Mouse (Mus musculus): Measurements from ENCODE around the gene Tstd2.

The Tstd2 gene

DNA sequence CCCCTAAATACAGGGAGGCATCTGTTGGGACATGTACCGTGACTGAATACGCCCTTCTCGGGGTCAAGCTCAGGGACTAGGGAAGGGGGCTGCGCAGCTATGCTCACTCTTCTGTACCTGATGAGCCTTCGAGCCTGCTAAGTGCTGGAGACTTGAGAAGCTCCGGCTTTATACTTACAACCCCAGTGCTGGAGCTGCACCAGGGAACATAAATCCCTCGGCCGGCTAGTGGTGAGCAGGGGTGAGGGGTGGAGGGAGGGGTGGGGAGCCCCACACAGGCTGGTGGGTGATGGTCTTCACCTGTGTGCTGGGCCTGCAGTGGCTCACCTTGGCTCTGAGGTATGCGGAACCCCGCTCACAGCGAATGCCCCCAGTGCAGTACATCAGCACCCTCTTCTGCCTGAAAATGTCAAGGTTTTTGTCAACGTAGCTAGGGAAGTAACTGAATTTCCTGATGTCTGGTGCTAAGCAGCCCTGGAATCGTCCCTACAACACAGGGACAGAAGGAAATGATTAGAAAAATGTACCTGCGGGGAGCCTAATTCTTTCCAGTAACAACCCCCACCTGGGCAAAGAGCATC lies 18.9 kb downstream of the Tstd2 start:
- DNase-seq (ENCODE audit: low read depth, low spot score) = no peak

DNA sequence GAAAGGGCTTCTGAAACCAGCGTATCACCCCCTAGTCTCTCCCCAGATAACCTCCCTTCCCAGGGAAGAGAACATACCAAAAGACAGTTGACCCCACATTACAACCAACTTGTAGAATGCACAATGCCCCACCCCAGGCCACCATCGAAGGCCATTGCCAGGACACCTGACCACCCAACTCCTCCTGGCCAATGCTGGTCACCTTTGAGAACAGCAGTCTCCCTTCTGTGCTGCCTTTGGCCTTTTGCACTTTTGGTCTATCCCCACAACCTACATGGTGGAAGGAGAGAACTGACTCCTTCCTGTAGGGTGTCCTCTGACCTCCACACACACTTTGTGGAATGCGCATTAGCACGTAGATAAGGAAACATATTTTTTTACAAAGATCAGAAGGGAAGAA lies 21.0 kb downstream of the Tstd2 start:
- no peak for DNase-seq (ENCODE audit: low read depth, low spot score)

DNA sequence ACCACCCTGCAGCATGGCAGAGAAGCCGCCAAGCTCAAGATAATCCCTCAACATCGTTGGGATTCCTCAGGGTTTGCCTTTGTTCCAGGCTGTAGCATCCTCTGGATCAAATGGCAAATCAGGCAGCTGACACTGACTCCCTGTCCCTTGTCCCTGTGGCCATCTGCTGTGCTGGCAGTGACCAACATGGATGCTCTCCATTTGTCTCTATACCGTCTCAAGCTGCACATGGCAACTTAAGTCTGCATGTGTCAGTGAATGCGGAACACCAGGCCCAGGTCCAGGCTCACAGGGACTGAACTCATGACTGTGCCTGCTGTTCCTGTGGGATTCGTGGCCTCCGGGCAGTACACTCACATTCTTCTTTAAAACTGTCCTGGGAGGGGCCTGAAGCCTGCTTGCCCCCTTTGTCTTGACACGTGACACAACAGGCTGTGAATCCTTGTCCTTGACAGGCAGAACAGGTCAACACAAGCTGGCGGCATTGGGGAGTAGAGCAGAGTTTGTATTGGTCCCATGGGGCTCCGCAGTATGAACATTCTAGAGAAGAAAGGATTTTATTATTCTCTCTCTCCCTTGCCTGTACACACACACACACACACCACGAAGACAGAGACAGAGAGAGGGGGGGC lies 21.8 kb downstream of the Tstd2 start:
- DNase-seq (ENCODE audit: low read depth, low spot score) = peak; percentile 34

DNA sequence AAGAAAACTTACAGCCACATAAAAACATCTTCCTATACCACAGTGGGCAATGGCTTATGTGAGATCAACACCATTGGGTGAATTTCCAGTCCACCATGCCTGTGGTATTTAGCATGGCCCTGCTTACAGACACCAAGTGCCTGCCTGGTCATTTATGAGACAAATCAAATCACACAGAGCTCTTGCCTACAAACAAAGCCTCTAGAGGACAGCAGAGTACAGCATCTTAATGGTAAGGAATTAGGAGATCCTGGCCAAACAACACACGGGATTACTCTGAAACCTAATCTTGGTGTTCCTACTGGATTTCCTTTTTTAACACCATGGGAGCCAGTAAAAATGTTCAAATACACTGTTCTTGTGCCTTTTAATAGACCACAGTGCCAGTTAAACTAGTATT lies 23.2 kb downstream of the Tstd2 start:
- DNase-seq (ENCODE audit: low read depth, low spot score) = no peak

DNA sequence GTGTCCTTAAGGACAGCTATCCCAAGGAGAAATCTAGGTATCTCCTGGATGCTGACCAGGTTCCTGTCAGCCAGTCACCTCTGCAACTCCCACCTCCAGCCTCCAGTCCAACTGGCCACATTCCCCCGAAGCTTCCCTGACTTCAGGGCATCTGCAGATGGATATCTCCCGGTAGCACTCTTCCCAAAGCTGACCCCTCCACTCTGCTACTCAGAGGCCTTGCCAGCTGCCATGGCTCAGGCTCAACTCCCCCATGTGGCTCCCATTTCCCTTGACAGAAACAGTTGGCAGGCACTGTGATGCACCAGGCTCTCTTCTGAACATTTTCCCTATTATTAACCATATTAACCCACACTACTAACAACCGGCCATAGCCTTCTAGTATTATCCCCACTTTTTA lies 27.1 kb downstream of the Tstd2 start:
- no peak for DNase-seq (ENCODE audit: low read depth, low spot score)

DNA sequence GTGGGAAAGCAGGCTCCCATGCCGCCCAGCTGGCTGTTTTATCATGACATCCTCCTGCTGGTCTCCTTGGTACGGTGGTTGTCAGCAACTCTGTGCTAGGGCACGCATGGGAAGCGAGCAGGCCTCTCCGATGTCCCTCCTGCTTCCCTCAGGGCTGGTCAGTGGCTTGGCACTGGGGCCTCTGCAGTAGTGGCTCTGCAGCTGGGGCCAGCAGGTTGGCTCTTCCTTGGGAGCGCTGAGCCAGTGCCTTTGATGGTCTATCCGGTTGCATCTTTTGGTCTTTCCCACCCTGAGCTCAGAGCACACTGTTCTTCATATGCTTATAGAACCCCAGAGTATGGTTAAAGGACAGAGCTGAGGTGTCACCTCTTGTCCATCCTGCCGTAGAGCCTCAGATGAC lies 28.4 kb downstream of the Tstd2 start:
- no peak for DNase-seq (ENCODE audit: low read depth, low spot score)

DNA sequence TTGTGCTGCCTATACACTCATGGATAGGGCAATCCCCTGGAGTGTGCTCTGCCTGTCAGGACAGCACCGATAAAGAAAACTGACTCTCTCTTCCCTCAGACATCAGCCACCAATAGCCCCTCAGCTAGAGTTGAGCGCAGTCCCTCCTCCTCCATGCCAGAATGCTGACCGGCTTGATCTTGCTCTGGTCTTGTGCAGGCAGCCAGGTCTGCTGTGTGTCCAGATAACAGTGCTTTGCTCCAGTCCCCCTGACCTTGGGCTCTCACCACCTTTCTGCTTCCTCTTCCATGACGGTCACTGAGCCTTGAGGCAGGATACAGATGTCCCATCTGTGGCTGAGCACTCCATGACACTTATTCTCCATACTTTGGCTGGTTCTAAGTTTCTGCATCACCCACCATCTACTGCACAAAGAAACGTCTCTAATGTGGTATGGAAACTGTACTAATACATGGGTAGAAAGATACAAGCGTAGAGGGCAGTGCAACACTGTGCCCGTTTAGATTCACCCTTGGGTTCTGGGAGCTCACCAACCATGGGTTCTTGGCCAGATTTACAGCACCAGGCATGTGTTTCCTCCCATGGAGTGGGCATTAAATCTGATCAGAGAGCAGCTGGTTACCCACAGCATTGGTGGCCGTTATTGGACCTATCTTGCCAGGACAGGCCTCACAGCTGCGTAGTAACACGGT lies 36.3 kb downstream of the Tstd2 start:
- no peak for DNase-seq (ENCODE audit: low read depth, low spot score)

DNA sequence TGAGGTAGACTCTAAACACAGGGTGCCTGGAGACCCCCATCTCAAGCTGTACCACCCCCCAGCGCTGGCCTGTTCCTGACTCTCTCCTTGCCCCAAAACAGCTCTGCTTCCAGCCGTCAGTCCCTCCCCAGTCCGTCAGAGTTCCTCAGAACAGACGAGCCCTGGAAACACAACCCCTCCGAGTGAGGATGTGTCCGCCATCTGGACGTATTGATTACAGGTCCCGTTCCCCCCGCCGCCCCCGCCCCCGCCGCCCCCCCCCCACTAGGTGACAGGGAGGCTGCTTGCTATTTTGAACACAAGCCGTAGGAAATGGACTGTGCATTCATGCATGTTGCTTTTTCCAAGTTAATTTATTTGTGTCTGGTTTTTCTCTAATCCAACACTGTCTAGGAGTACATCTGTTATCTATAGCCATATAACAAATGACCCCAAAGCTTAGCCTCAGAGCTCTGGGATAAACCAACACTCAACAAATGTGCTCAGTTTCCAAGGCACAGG lies 37.2 kb downstream of the Tstd2 start:
- DNase-seq (ENCODE audit: low read depth, low spot score) = no peak

DNA sequence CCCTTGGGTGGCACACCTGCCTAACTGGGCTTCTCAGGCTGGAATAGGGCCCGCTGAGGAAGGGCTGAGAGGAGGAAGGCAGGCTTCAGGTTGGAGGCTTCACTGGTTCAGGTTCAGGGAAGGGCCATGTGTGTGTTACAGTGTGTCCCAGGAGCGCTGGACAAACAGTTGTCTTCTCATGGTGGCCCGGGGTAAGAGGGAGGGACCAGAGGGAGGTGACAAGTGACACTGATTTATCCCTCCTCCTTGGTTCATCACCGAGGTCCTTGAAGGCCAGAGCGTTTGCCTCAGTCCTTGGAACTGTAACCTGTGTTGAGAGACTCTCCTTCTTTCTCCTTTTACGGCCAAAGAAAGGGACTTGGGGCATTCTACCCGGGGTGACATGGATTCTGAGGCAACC lies 38.0 kb downstream of the Tstd2 start:
- DNase-seq (ENCODE audit: low read depth, low spot score) = no peak

DNA sequence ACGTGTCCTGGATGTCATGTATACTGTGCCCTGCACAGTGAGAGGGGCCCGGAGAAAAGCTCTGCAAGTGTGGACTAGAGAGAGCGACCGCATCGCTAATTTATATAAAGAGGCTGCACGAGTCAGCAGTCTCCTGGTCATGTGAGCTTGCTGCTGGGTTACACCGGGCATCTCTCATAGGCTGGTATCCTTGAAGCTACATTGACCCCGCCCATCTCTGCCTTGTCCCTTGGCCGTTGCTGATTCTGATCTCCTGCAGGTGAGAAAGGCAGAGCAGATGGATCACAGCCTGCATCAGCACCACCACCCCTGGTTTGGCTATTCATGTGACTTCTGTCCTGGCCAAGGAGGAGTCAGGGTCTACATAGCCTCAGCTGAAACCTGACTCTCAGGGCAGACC lies 39.4 kb downstream of the Tstd2 start:
- no peak for DNase-seq (ENCODE audit: low read depth, low spot score)

DNA sequence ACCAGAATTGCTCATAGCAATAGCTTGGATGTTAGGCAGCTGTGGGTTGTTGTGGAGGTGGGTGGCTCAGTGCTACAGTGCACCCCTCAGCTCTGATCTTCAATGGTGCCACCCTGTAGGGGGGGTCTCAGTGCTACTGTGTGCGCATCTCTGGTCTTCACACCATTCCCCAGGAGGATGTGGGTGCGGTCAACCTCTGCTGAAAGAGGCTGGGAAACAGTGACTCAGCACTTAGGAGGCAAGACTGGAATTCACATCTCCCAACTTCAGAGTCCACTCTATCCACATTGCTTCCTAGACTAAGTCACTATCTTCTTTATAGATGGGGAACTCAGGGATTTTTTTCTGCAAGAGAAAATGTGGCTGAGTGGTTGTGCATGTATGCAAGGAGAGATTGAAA lies 40.9 kb downstream of the Tstd2 start:
- DNase-seq (ENCODE audit: low read depth, low spot score) = no peak

DNA sequence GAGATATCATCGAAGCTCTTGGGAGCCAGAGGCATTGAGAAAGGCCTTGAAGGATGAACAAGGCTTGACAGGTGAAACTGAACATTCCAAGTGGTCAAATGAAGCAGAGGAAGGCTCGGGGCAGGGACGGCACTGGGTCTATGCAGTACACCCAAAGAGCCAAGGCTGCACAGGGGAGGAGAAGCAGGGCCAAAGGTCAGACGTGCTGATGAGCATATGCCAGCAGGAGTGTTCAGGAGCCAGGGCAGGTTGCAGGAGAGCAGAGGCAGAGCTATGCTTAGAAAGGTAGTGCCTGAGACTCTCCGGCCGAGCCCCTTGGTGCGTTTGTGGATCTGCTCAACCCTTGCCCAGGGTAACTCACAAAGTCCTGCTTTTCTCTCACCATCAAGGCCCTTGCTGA lies 41.9 kb downstream of the Tstd2 start:
- no peak for DNase-seq (ENCODE audit: low read depth, low spot score)

DNA sequence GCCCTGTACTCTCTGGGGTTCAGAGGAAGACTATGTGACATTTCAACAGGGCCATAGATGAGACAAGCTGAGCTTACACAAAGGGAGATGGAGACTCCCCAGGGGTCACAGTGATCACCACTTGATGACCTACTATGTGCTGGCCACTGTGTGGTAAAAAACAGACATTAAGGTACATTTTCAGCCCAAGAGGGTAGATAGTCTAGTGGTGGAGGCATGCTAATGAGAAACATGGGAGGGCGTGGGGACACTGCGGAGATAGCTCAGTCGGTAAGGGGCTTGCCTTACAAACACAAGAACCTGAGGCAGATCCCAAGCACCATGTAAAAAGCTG lies 42.7 kb downstream of the Tstd2 start:
- no peak for DNase-seq (ENCODE audit: low read depth, low spot score)

DNA sequence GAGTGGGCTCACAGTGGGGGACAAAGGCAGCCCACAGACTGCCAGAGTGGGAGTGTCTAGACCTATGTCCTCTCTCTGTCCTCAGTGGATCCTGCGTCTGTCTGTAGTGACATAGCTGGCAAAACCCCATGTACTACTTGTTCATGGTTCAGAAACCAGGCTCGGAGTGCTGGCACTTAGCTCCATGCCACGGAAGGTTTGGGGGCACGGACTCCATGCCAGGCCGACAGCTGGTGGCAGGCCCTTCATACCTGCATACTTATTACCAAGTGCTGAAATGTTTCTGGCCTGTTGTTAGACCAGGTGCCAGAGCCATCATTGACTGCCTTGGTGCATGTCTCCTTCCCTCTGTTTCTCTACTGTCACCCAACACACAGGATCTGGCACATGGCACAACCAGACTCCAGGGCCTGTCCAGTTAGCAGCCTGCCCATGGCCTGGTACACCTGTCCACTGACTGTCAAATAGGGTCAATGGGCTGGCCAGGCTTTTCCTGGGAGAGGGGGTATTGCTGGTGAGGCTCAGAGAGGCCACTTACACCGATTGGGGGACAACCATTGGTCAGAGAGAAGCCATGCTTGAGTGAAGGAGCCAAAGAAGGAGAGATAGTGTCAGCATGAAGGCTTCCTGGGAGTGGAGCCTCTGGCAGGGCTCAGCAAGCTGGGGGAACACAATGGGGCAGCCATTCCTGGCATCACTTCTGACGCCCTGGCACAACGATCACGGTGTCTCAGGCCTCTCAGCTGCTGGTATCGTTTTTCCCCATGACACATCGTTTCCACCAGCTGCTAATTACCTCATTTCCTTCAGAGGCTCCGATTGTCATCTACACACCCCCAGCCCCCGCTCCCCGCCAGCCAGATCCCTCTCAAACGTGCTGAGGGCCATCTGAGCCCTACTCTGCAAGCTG lies 43.3 kb downstream of the Tstd2 start:
- DNase-seq (ENCODE audit: low read depth, low spot score) = no peak

DNA sequence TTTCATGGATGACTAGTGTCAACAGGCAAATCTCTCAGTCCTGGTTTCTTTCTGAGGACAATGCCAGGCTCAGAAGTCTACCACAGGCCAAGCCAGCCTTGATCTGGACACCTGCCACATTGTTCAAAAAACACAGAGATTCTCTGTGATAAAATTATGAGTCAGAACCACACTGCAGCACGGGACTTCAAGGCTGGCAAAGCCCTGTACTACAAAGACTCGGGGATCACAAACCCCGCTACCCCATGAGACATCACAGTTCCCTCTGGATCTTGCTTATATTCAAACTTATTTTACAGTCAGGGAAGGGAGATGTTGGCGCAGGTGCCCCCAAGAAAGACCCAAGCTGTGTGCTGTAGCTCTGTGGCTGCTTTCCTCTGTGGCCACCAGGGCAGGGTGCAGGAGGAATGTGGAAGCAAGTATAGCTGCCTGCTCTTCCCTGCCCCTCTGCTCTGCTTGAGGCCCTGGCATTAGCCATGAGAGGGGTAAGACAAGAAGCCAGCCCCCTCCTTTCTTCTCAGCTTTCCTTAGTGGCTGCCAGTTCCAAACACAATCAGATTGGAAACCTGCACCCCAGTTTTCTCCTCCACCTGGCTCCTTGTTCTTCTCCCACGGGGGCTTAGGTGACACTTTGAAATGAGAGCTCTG lies 45.9 kb downstream of the Tstd2 start:
- no peak for DNase-seq (ENCODE audit: low read depth, low spot score)

DNA sequence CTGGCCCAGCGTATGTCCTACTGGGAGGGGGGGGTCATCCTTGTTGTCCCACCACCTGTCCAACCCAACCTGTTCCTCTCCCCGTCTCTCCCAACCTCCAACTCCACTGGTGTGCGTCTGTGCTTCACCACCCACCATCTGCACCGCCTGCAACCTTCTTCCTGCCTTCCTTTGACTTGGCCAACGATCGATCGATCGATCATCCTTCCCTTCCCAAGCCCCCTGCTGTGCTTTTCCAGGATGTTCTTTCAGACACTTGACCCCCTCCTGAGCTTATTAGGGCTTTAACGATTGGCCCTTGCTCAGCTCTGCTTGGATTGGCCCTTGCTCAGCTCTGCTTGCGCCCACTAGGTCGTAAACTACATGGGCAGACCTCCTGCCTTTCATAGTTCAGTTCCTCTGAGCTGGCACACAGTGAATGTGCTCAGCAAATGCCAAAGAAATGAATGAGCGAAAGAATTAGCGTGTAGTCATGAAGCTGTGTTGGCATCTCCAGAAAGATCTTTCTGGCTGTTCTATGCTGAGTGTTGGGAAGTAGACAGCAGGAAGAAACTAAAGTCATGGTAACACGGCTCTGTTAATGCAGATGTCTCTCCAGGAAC lies 48.9 kb downstream of the Tstd2 start:
- DNase-seq (ENCODE audit: low read depth, low spot score) = no peak

DNA sequence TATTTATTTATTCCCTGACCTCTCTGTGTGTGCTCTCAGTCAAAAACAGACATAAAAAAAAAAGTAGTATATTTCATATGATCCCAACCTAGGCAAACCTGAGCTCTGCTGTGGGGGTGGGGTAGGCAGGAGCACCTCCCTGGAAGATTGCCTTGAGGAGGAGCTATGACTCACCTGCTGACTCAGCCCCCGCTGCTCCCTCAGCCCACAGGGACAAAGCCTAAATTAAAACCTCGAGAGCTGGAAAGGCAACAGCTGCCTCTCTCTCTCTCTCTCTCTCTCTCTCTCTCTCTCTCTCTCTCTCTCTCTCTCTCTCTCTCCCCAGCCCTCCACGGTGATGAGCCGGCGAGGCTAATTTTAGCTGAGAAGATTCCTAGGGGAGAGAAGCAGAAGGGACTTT lies 50.6 kb downstream of the Tstd2 start:
- DNase-seq (ENCODE audit: low read depth, low spot score) = peak; percentile 12

DNA sequence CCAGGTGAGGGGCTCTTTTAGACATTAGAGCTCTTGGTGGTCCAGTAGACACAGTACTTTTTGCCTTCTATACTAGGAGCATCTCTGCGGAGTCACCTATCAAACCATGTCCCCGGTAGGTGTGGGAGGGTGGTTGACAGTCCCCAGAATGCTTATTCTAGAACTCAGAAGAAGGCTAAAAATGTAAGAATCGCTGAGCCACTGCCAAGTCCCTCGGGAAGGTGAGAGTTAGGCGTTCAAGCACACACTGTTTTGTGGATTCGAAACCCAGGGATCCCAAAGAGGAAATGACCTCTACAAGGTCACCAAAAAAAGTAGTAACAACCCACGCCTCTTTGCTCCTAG lies 51.1 kb downstream of the Tstd2 start:
- peak; percentile 17 for DNase-seq (ENCODE audit: low read depth, low spot score)

DNA sequence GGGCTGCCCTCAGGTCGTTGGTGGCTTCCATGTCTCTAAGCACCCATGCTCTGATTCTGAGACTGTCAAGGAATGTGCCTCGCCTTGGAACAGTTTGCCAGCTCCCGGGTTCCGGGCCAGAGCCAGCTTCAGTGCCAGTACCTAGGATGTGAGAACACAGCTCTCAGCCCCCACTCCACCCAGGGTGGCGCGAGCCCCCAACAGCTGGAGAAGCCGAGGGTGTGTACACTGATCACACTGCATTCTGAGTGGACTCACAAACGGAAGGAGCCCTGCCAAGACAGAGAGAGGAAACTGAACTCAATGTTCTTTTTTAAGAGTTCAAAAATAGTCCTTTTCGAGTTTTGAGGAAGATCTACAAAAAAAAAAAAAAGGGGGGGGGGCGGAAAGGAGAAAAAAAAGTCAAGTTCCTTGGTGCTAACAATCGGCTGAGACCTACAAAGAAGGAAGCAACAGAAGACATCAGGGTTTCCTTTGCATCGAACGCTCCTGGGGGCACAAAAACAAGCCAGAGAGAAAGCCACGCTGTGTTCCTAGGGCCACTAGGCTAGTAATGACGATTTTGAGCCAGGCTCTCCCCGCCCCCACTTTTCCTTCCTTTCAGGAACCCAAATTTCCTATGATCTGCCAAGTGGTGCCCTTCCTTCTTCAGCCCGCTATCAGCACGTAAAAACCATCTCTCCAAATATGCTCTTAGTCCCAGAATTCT lies 51.6 kb downstream of the Tstd2 start:
- no peak for DNase-seq (ENCODE audit: low read depth, low spot score)

DNA sequence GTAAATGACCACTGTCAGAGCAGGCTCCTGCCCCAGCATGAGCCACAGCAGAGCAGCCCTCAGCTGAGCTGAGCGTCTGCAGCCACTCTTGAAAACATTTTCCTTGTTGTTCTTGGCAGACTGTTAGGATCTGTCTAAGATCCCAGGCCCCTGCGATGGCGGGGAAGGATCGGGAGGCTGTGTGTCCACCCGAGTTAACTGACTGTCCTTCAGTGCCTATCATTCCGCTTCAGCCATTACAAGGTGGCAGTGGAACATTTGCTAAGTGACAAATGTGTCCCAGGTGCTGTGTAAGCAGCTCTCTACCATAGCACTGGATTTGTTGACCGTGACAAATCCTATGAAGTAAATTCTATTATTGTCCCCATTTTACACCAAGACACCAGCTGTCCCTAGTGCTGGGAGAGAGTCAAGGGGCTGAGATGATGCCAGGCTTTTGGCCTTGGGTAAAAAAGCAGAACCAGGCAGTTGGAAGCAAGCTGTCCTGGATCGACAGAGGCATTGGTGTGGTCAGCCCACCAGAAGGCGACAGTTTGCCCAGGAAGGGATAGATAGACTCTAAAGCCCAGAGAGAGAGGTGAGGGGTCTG lies 53.2 kb downstream of the Tstd2 start:
- DNase-seq (ENCODE audit: low read depth, low spot score) = no peak
